Mouse (Mus musculus) granulocyte monocyte progenitor cell, adult 5-6 weeks (primary cell): ENCODE data around the gene Nkpd1. TPM values are rescaled to one million over a fixed set of nuclear protein-coding genes. Genes with fewer than 3 reads are reported as not detected.
"Not testable (repeated sequence)": the region's sequence is repeated elsewhere in the genome, so short reads cannot be mapped to it uniquely, and the experiment has no call there.

Source experiments
- ATAC-seq: replicated peaks from 2 replicates; pipeline ENCODE4 v1.8.0; 2016; ENCODE audit warnings: mild to moderate bottlenecking, moderate TSS enrichment, inconsistent platforms; ENCODE audit not compliant: poor library complexity, severe bottlenecking
- total RNA-seq, 2 experiments: library from RNA; stranded (forward) in 1 of 2; stranded (reverse) in 1 of 2; fragments of 200-712, 200-1000 nt in 1 of 2; fragments of >200 nt in 1 of 2; fragmentation: Nextera tagmentation in 1 of 2; gene quantifications; 2 replicates each; pipeline ENCODE4 v1.2.3; 2014 to 2017

Nkpd1 gene
- total RNA-seq, 2 experiments from 2014 or later: not detected

DNA sequence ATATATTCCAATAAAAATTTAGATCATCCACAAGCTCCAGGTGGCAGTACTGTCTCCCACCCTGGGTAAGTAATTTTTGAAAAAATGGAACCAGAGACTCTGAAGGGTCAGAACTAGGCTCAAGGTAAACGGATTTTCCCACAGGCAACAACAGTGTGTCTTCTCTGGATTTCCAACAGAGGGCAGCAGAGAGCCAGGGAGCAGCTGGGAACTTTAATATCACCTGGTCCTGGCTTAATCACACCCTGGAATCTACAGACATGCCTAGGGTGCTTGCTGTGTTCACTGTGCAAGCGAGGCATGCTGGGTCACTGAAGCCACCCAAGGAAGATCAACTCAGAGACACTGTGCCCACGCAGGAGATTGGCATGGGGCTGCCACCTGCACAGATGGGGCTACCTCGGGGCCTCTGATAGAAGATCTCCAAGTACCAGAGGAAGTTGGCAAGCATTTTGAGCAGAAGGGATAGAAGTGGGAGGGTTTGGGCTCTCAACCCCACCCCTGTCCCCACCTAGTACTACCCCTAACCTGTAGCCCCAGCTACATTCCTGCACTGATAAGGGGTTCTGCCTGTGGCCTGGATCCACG is 14.1 kb upstream of the Nkpd1 start:
- 0 out of 2 replicates have a peak, but pooled peaks have one; percentile 15 for ATAC-seq

DNA sequence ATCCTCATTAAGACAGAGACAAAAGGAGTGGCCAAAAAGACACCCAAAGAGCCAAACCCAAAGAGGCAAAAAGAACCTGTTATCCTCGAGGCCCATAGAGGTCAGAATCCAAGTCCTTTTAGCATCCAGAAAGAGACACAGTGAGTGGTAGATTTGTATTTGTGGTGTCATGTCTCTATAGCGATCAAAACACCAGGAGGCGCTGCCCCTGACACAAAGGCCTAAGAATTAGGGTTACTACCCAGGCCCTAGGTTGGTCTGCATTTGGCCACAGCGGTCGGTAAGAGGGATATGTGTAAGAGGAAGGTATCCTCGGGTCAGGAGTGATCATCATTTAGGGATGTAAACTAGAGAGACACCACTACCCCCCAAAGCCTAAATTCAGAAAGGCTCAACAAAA is 11.3 kb upstream of the Nkpd1 start:
- peak; percentile 14; the same call in 1 of the 2 replicates for ATAC-seq

DNA sequence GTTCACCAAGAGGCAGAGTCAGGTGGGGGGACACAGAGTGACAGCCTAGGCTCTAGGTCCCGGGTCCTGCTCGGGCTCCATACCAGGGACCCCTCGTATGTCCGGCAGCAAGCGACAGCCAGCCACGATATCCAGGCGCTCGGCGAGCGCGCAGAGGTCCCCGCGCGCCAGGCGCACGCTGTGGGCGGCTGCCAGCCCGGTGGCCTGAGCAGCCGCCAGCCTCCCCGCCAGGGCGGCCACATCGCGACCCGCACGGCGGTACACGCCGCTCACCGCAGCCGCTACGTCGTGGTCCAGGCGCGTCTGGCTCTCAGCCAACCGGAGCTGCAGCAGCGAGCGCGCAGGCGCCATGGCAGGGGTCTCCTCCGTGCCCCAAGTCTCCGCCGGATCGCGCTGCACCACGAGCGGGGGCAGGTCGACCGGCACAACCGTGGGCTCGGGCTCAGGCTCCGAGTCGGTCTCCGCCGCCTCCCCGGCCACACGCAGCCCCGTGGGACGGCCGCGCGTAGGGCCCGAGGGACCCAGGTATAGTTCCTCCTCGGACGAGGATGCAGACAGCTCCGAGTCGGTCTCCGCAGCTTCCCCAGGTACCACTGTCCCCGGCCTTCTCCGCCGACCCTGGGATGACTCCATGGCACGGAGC is 10.5 kb upstream of the Nkpd1 start:
- ATAC-seq: no peak

DNA sequence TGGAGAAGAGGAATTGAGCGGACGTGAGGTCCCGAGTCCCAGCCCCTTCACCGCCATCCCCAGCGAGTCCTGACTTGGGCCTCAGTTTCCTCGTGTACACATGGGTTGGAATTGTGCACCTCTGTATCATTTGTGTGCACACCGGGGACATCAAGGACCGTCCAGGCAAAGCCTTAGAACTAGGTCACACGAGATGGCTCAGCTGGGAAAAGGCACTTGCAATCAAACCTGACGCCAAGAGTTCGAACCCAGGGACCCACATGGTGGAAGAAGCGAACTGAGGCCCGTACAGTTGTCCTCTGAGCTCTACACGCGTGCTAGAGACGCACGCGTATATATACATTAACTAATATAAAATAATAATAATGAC is 10.0 kb upstream of the Nkpd1 start:
- no peak for ATAC-seq

GRCm38 (mm10) chr7:19508150-19508923 is 9.3 kb upstream of the Nkpd1 start, which contains the start of the genes Bloc1s3 and Trappc6a:
Bloc1s3 (minus strand) TSS chr7:19508367.
Trappc6a (plus strand) TSS chr7:19508395.
- peak; percentile 86 for ATAC-seq

- 0 out of 2 replicates have a peak, but pooled peaks have one; percentile 0 for ATAC-seq
Measured at GRCm38 (mm10) chr7:19508924-19509568, 8.6 kb upstream of the Nkpd1 start.

- ATAC-seq: no peak
Measured at GRCm38 (mm10) chr7:19509786-19510185, 7.9 kb upstream of the Nkpd1 start.

DNA sequence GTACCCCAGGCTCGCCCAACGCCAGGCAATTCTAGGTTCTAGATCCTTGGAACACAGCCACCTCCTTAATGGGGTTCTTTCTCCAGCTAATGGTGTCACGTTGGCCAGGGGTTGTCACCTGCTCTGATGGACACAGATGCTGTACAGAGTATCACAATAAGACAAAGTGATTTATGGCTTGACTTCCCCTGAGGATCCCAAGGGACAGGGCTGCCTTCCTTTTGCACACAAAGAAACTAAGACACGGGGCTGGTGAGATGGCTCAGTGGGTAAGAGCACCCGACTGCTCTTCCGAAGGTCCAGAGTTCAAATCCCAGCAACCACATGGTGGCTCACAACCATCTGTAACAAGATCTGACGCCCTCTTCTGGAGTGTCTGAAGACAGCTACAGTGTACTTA is 5.7 kb upstream of the Nkpd1 start:
- ATAC-seq: not testable (repeated sequence)

GRCm38 (mm10) chr7:19512353-19512752 is 5.3 kb upstream of the Nkpd1 start:
- ATAC-seq: no peak

DNA sequence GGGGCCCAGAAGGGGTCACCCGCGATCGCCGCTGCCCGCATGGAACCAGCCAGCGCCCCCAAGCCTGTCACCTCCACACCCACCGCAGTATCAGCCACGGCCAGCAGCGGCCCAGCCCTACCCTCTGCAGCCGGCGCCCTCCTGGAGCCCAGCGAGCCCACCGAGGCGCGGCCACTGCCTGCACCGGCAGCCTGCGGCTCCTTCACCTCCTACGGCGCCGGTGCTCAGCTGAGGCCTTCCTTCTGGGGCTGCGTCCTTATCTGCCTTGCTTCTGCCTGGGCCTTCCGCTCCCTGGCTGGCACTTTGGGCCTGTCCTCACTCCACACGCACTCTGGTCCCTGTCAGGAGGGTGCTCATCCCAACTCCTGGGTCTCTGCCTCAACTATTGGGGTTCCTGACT is 2.4 kb downstream of the Nkpd1 start:
- no peak for ATAC-seq

- peak; percentile 20 for ATAC-seq
Measured at GRCm38 (mm10) chr7:19523017-19523756, 5.5 kb downstream of the Nkpd1 start.

GRCm38 (mm10) chr7:19523757-19524419 is 6.2 kb downstream of the Nkpd1 start:
- ATAC-seq: peak; percentile 65

DNA sequence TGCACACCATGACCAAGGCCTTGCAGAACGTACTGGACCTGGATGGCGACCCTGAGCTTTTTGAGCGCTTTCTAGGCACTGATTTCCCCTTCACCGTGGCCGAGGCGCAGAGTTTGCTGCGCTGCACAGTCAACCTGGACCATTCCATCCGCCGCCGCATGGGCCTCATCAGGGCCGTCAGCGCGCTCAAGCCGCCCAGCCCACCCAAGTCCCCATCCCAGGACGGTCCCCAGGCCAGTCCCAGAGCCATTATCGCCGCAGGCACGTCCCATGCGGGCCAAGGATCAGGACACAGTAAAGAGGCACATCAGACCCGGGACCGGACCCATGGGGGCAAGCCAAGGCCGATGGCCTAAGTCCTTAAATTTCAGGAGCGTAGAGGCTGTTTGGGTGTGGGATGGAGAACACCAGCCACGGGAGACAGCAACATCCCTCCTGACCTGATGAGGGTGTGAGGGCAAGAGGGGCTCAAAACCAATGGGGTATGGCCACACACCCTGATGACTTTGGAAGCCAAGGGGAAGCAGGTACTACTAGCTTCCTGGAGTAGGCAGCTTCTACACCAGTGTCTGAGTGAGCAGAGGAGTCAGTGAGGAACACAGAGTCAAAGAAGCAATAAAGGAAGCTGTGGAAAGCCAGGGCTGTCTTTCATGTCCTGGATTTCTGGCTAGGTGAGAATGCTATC is 6.9 kb downstream of the Nkpd1 start:
- peak; percentile 19; the same call in 1 of the 2 replicates for ATAC-seq

DNA sequence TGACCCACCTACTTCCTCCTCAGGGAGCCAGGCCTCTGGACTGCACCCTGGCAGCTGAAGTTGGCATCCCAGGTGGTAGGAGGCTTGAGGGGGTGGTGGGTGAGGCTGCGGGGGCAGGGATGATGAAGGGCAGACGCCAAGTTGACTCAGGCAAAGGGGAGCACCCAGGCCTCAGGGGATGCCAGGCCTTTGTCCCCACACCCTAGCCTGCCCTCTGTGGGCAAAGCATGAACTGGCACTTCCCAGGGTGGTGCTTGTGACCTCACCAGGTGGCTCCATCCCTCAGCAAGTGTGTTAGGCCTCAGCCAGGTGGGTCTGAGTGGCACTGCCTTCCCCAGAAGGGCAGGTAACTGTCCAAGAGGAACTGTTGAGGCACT is 7.5 kb downstream of the Nkpd1 start:
- ATAC-seq: no peak

GRCm38 (mm10) chr7:19531077-19531476 is 13.4 kb downstream of the Nkpd1 start:
- ATAC-seq: peak; percentile 55; the same call in 1 of the 2 replicates

- ATAC-seq: no peak
Measured at GRCm38 (mm10) chr7:19532240-19532639, 14.6 kb downstream of the Nkpd1 start.

- no peak for ATAC-seq
Measured at GRCm38 (mm10) chr7:19534676-19535075, 17.0 kb downstream of the Nkpd1 start.

DNA sequence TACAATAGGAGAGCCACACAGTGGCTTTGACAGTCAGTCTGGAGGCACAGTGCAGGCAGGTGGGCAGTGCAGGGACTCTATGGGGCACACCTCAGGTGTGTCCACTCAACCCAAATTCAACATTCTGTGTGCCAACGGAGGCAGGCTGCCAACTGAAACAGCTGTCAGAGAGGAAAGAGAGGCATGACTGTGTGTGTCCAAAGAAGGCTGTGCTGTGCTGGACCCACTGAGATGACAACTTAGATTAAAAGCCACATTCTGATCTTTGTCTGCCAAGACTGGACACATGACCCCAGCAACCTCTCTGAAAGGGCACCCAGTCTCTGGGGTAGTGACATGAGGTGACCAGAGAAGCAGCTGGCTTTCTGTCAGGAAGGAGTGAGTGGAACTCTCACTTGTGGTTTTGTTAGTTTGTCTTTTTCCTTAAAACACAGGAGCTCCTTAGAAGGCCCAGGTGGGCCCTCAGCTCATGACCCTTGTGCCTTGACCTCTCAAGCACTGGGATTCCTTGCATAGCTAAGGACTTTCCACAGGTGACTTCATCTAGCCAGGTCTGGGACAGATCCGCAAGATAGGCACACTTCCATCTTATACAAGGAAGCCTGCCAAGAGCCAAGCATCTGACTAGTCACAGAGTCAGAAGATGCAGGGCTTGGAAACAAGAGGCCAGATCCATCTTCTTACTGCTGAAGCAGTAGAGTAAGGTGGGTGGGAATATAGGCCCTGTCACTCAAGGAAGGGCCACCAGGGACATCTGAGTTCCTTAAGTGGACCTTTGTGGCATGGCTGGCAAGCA is 23.3 kb downstream of the Nkpd1 start:
- ATAC-seq: no peak
